Mouse (Mus musculus) CH12.LX (cell line): ENCODE measurements around the gene Parp4. TPM values are rescaled to one million over a fixed set of nuclear protein-coding genes. Genes with fewer than 3 reads are reported as not detected.

Experiments used
- DNase-seq: peaks from one replicate; pipeline ENCODE4 v3.0.0-alpha.2; 2013; ENCODE audit errors: extremely low read depth
- H3K27ac ChIP-seq: 2 replicates; pipeline ENCODE4 v1.5.1; 2012; ENCODE audit warnings: low read depth, mild to moderate bottlenecking, control low read depth, moderate library complexity; ENCODE audit not compliant: insufficient read depth
- H3K27me3 ChIP-seq: replicated peaks from 2 replicates; pipeline ENCODE3; 2012; ENCODE audit warnings: inconsistent platforms
- H3K36me3 ChIP-seq, 2 experiments: replicated peaks in 1 of 2; 2 replicates each; pipeline versions ENCODE3 to v1.6.1; 2012; ENCODE audit warnings: inconsistent platforms in 1 of 2, low read length in 1 of 2, mild to moderate bottlenecking in 1 of 2, mixed read lengths in 1 of 2, moderate library complexity in 1 of 2; ENCODE audit not compliant: control insufficient read depth in 1 of 2, insufficient read depth in 1 of 2
- H3K4me1 ChIP-seq, 2 experiments: 2 replicates each; pipeline ENCODE4 v1.6.1; 2012; ENCODE audit warnings: inconsistent platforms in 1 of 2, moderate library complexity in 1 of 2; ENCODE audit not compliant: insufficient read depth in 2 of 2, control insufficient read depth in 1 of 2
- H3K4me2 ChIP-seq: 2 replicates; pipeline ENCODE4 v1.6.1; 2012; ENCODE audit warnings: low read depth, mild to moderate bottlenecking, control low read depth; ENCODE audit not compliant: poor library complexity, insufficient read depth, severe bottlenecking
- H3K4me3 ChIP-seq, 3 experiments: fragments of 150-350 bp in 1 of 3; sonication (generic) in 1 of 3; replicated peaks in 1 of 3; 2 replicates each; pipeline versions ENCODE3 to v1.5.1; 2011 to 2012; ENCODE audit warnings: low read depth in 2 of 3, low read length in 2 of 3, mild to moderate bottlenecking in 2 of 3, moderate library complexity in 2 of 3, control low read depth in 1 of 3, improper control_type of control experiment in 1 of 3, inconsistent platforms in 1 of 3, mixed read lengths in 1 of 3; ENCODE audit not compliant: poor library complexity in 1 of 3
- H3K79me2 ChIP-seq: replicated peaks from 2 replicates; pipeline ENCODE4 v1.6.1; 2012; ENCODE audit warnings: mild to moderate bottlenecking, moderate library complexity; ENCODE audit not compliant: control insufficient read depth, poor library complexity, insufficient read depth, severe bottlenecking; ENCODE audit errors: extremely low read depth
- H3K9ac ChIP-seq: 2 replicates; pipeline ENCODE4 v1.6.1; 2012; ENCODE audit warnings: low read depth, mild to moderate bottlenecking, control low read depth, moderate library complexity; ENCODE audit not compliant: insufficient read depth
- H3K9me3 ChIP-seq: replicated peaks from 2 replicates; pipeline ENCODE3; 2012; ENCODE audit warnings: low read length, inconsistent platforms, mixed read lengths
- CHD1 ChIP-seq: IDR thresholded peaks from 2 replicates; pipeline ENCODE4 v1.6.1; 2012; ENCODE audit warnings: low read depth, low read length, improper control_type of control experiment, inconsistent platforms
- CHD2 ChIP-seq: IDR thresholded peaks from 2 replicates; pipeline ENCODE4 v1.6.1; 2011; ENCODE audit warnings: low read length, improper control_type of control experiment
- CTCF ChIP-seq, 2 experiments: IDR thresholded peaks in 1 of 2; conservative IDR thresholded peaks in 1 of 2; 2 replicates each; pipeline ENCODE4 v1.5.1; 2011 to 2012; ENCODE audit warnings: low read depth in 2 of 2, low read length in 2 of 2, improper control_type of control experiment in 1 of 2, inconsistent platforms in 1 of 2, mild to moderate bottlenecking in 1 of 2, moderate library complexity in 1 of 2
- ELF1 ChIP-seq: IDR thresholded peaks from 2 replicates; pipeline ENCODE4 v1.6.1; 2014; ENCODE audit warnings: low read depth, mild to moderate bottlenecking, inconsistent platforms, low read length, improper control_type of control experiment
- EP300 ChIP-seq: IDR thresholded peaks from 2 replicates; pipeline ENCODE4 v1.6.1; 2011; ENCODE audit warnings: low read length, improper control_type of control experiment
- ETS1 ChIP-seq: conservative IDR thresholded peaks from 2 replicates; pipeline ENCODE4 v1.6.1; 2012; ENCODE audit warnings: low read depth, mild to moderate bottlenecking, inconsistent platforms, low read length, improper control_type of control experiment, moderate library complexity
- GABPA ChIP-seq: IDR thresholded peaks from 2 replicates; pipeline ENCODE4 v1.6.1; 2012; ENCODE audit warnings: low read depth, low read length, improper control_type of control experiment, inconsistent platforms; ENCODE audit not compliant: insufficient replicate concordance
- HCFC1 ChIP-seq: IDR thresholded peaks from 2 replicates; pipeline ENCODE4 v1.6.1; 2012; ENCODE audit warnings: low read depth, mild to moderate bottlenecking, inconsistent platforms, low read length, improper control_type of control experiment
- IRF4 ChIP-seq: IDR thresholded peaks from 2 replicates; pipeline ENCODE4 v1.6.1; 2014; ENCODE audit warnings: low read depth, mild to moderate bottlenecking, inconsistent platforms, low read length, improper control_type of control experiment
- JUN ChIP-seq: IDR thresholded peaks from 2 replicates; pipeline ENCODE4 v1.6.1; 2011; ENCODE audit warnings: low read depth, mild to moderate bottlenecking, low read length, improper control_type of control experiment, moderate library complexity; ENCODE audit not compliant: insufficient read depth
- JUND ChIP-seq: conservative IDR thresholded peaks from 2 replicates; pipeline ENCODE4 v1.6.1; 2011; ENCODE audit warnings: low read depth, low read length, improper control_type of control experiment
- KAT2A ChIP-seq: IDR thresholded peaks from 2 replicates; pipeline ENCODE4 v1.6.1; 2012; ENCODE audit warnings: low read length, improper control_type of control experiment, inconsistent platforms; ENCODE audit not compliant: insufficient replicate concordance
- MAFK ChIP-seq: IDR thresholded peaks from 2 replicates; pipeline ENCODE4 v1.6.1; 2011; ENCODE audit warnings: low read length, improper control_type of control experiment; ENCODE audit not compliant: insufficient replicate concordance
- MAX ChIP-seq: IDR thresholded peaks from 2 replicates; pipeline ENCODE4 v1.6.1; 2011; ENCODE audit warnings: low read length, improper control_type of control experiment
- MAZ ChIP-seq: IDR thresholded peaks from 2 replicates; pipeline ENCODE4 v1.6.1; 2012; ENCODE audit warnings: low read depth, mild to moderate bottlenecking, inconsistent platforms, low read length, improper control_type of control experiment, moderate library complexity
- MEF2A ChIP-seq: IDR thresholded peaks from 2 replicates; pipeline ENCODE4 v1.6.1; 2014; ENCODE audit warnings: low read depth, mild to moderate bottlenecking, inconsistent platforms, low read length, improper control_type of control experiment, borderline replicate concordance
- MXI1 ChIP-seq: IDR thresholded peaks from 2 replicates; pipeline ENCODE4 v1.6.1; 2011; ENCODE audit warnings: mild to moderate bottlenecking, low read depth, low read length, improper control_type of control experiment
- MYC ChIP-seq: IDR thresholded peaks from 2 replicates; pipeline ENCODE4 v1.6.1; 2011; ENCODE audit warnings: low read depth, mild to moderate bottlenecking, improper control_type of control experiment, low read length
- NELFE ChIP-seq: IDR thresholded peaks from 2 replicates; pipeline ENCODE4 v1.6.1; 2011; ENCODE audit warnings: low read depth, low read length, improper control_type of control experiment
- POLR2A ChIP-seq: IDR thresholded peaks from 2 replicates; pipeline ENCODE4 v1.6.1; 2011; ENCODE audit warnings: low read depth, mild to moderate bottlenecking, improper control_type of control experiment, low read length
- RAD21 ChIP-seq: IDR thresholded peaks from 2 replicates; pipeline ENCODE4 v1.6.1; 2011; ENCODE audit warnings: low read depth, mild to moderate bottlenecking, low read length, improper control_type of control experiment, moderate library complexity
- RCOR1 ChIP-seq: conservative IDR thresholded peaks from 2 replicates; pipeline ENCODE4 v1.6.1; 2012; ENCODE audit warnings: low read depth, mild to moderate bottlenecking, inconsistent platforms, low read length, improper control_type of control experiment
- SIN3A ChIP-seq: IDR thresholded peaks from 2 replicates; pipeline ENCODE4 v1.6.1; 2012; ENCODE audit warnings: low read length, improper control_type of control experiment, inconsistent platforms
- SMC3 ChIP-seq: IDR thresholded peaks from 2 replicates; pipeline ENCODE4 v1.6.1; 2011; ENCODE audit warnings: low read depth, low read length, improper control_type of control experiment
- TBP ChIP-seq: conservative IDR thresholded peaks from 2 replicates; pipeline ENCODE4 v1.6.1; 2011; ENCODE audit warnings: low read depth, low read length, improper control_type of control experiment
- TCF12 ChIP-seq: IDR thresholded peaks from 2 replicates; pipeline ENCODE4 v1.6.1; 2014; ENCODE audit warnings: low read depth, mild to moderate bottlenecking, inconsistent platforms, low read length, improper control_type of control experiment
- USF1 ChIP-seq: IDR thresholded peaks from 2 replicates; pipeline ENCODE4 v1.6.1; 2014; ENCODE audit warnings: low read depth, mild to moderate bottlenecking, inconsistent platforms, low read length, improper control_type of control experiment
- ZKSCAN1 ChIP-seq: IDR thresholded peaks from 2 replicates; pipeline ENCODE4 v1.6.1; 2012; ENCODE audit warnings: low read depth, inconsistent platforms, low read length, improper control_type of control experiment, borderline replicate concordance
- ZMIZ1 ChIP-seq: IDR thresholded peaks from 2 replicates; pipeline ENCODE4 v1.6.1; 2012; ENCODE audit warnings: low read depth, mild to moderate bottlenecking, inconsistent platforms, low read length, improper control_type of control experiment
- dilution Hi-C: fragments of 300-500 bp; cut with MboI; formaldehyde crosslinking; loops from 2 replicates; pipeline ENCODE4 v1.14.3; 2020; ENCODE audit warnings: low sequenced_read_pairs; ENCODE audit not compliant: extremely low pct_unique_long_range_greater_than_20kb, extremely low pct_ligation_motif_present
- in situ Hi-C: fragments of 300-500 bp; cut with MboI; formaldehyde crosslinking; loops from 3 replicates; pipeline ENCODE4 v1.14.3; 2019; ENCODE audit warnings: low sequenced_read_pairs, low pct_ligation_motif_present, low pct_unique_long_range_greater_than_20kb, mixed read lengths
- polyA plus RNA-seq: library from polyadenylated mRNA; unstranded; fragments of >175 nt; gene quantifications from 2 replicates; pipeline ENCODE4 v1.2.1, GENCODE M21; 2012; ENCODE audit warnings: low read depth; ENCODE audit not compliant: insufficient read length
- total RNA-seq, 2 experiments: library from RNA; depleted of rRNA; stranded (reverse); fragments of 300-350 nt in 1 of 2; fragments of >200 nt in 1 of 2; gene quantifications; 2 replicates each; pipeline ENCODE4 v1.2.3; 2012 to 2014

The Parp4 gene
- total and polyA plus RNA-seq, 3 experiments = 6.1 to 13.0 (median 10.2) TPM

GRCm38 (mm10) chr14:56553331-56553730 lies 22.1 kb upstream of the Parp4 start:
- TF ChIP-seq MAFK = no peak
- peak; percentile 59; the same call in 1 of the 2 replicates for TF ChIP-seq TCF12
- no peak for TF ChIP-seq RAD21
- peak; percentile 11; the same call in 1 of the 2 replicates for TF ChIP-seq MAX
- peak; percentile 93 for TF ChIP-seq IRF4
- TF ChIP-seq POLR2A = no peak
- TF ChIP-seq SIN3A = peak; percentile 85
- peak; percentile 65 for TF ChIP-seq MXI1
- TF ChIP-seq JUN = peak; percentile 83
- peak; percentile 39; the same call in 1 of the 2 replicates for TF ChIP-seq CHD2
- peak; percentile 73 for TF ChIP-seq MEF2A
- peak; percentile 87 for TF ChIP-seq JUND
- peak; percentile 86 for TF ChIP-seq EP300
- TF ChIP-seq RCOR1 = 0 out of 2 replicates have a peak, but pooled peaks have one; percentile 60
- no peak for TF ChIP-seq SMC3
- peak; percentile 74 for TF ChIP-seq ETS1
- TF ChIP-seq ZMIZ1 = no peak
- peak; percentile 42; the same call in 1 of the 2 replicates for TF ChIP-seq ELF1
- dilution Hi-C loops = no loop called here
- H3K27ac ChIP-seq = peak overlapping the region; percentile 80
- in situ Hi-C loops = no loop called here
- peak; percentile 77 for DNase-seq
- H3K4me1 ChIP-seq = peaks cover 9 to 26% of the 10 kb centered on the region in 2 experiments
- no peaks in the 10 kb centered on the region for H3K9me3 ChIP-seq
- no peaks in the 10 kb centered on the region for H3K27me3 ChIP-seq
- peak overlapping the region; percentile 9 to 16 (median 10) for H3K4me3 ChIP-seq
- no peaks in the 10 kb centered on the region for H3K79me2 ChIP-seq
- peak overlapping the region; percentile 55 for H3K9ac ChIP-seq
- peak overlapping the region; percentile 87 for H3K4me2 ChIP-seq
- peaks cover 36 to 58% of the 10 kb centered on the region in 2 experiments for H3K36me3 ChIP-seq

DNA sequence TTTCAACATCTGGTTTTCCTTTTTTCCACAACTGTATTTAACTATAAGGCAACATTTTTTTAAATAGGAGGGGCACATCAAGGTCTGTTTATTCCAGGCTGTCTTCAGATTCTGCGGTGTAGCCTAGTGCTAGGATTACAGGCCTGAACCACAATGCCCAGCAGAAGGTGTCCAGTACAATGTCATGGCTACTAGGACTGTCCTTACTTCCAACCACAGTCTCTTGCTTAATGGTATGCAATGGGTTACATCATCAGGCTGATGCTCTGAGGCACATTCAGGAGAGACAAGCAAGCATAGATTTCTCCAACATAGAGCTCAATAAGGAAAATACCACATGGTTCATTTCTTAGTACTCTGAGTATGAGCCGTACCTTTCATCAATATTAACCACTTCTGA lies 20.7 kb upstream of the Parp4 start:
- no peak for TF ChIP-seq RAD21
- TF ChIP-seq GABPA = no peak
- no peak for TF ChIP-seq CHD2
- TF ChIP-seq MXI1 = no peak
- TF ChIP-seq CTCF (conservative IDR thresholded peaks at IDR 0.05 in 1 of 2, IDR thresholded peaks at IDR 0.05 in 1 of 2; ENCODE audit: low read depth in 2 of 2, low read length in 2 of 2) = no peak
- no peak for TF ChIP-seq SMC3
- TF ChIP-seq RCOR1 = no peak
- TF ChIP-seq KAT2A = no peak
- no peak for TF ChIP-seq NELFE
- no peak for TF ChIP-seq MAZ
- TF ChIP-seq ZKSCAN1 = no peak
- TF ChIP-seq HCFC1 = no peak
- TF ChIP-seq MYC = no peak
- no peak for TF ChIP-seq SIN3A
- TF ChIP-seq MAFK = no peak
- no peak for TF ChIP-seq TBP
- no peak for TF ChIP-seq CHD1
- no peak for TF ChIP-seq USF1
- Histone ChIP-seq H3K27ac (no peak overlapping the region), H3K4me3 (no peak overlapping the region), H3K4me1 (peaks cover 9 to 26% of the 10 kb centered on the region in 2 experiments), H3K9ac (no peak overlapping the region), H3K4me2 (no peak overlapping the region), H3K27me3 (no peaks in the 10 kb centered on the region), H3K36me3 (peaks cover 43 to 60% of the 10 kb centered on the region in 2 experiments), H3K9me3 (no peaks in the 10 kb centered on the region), H3K79me2 (no peaks in the 10 kb centered on the region)
- in situ Hi-C loops = no loop called here
- dilution Hi-C loops = no loop called here
- DNase-seq = no peak
